Mouse (Mus musculus) bone marrow, adult 2 months (tissue): ENCODE measurements around the gene Aatk.

Source experiments
- CTCF ChIP-seq: fragments of 200-500 bp; IDR thresholded peaks from 2 replicates; pipeline ENCODE4 v1.5.1; 2011; ENCODE audit warnings: low read length, control low read depth; ENCODE audit not compliant: control insufficient read depth, insufficient read depth
- POLR2A ChIP-seq: fragments of 200-500 bp; IDR thresholded peaks from 2 replicates; pipeline ENCODE4 v1.6.1; 2011; ENCODE audit warnings: low read depth, mild to moderate bottlenecking, control low read depth, low read length, borderline replicate concordance; ENCODE audit not compliant: control insufficient read depth

- TF ChIP-seq CTCF, result peak; percentile 87
- 0 out of 2 replicates have a peak, but pooled peaks have one; percentile 7 for TF ChIP-seq POLR2A
These were observed 33.7 kb downstream of the Aatk start for GRCm38 (mm10) chr11:120013174-120013711.
